Mouse (Mus musculus) liver, postnatal 0 days (tissue): ENCODE measurements around the gene Sestd1.

Experiments used
- CTCF ChIP-seq: sonication (generic); IDR thresholded peaks from 2 replicates; pipeline ENCODE4 v1.5.1; 2016; ENCODE audit warnings: antibody characterized with exemption, low read depth
- EP300 ChIP-seq: IDR thresholded peaks from 2 replicates; pipeline ENCODE4 v1.6.1; 2016; ENCODE audit warnings: antibody characterized with exemption, low read depth, mild to moderate bottlenecking

- TF ChIP-seq EP300 (no peak), CTCF (no peak)
Observed at GRCm38 (mm10) chr2:77266011-77266410, 14.4 kb downstream of the Sestd1 start.
